Mouse (Mus musculus): ENCODE data around the gene Prtn3.

DNA sequence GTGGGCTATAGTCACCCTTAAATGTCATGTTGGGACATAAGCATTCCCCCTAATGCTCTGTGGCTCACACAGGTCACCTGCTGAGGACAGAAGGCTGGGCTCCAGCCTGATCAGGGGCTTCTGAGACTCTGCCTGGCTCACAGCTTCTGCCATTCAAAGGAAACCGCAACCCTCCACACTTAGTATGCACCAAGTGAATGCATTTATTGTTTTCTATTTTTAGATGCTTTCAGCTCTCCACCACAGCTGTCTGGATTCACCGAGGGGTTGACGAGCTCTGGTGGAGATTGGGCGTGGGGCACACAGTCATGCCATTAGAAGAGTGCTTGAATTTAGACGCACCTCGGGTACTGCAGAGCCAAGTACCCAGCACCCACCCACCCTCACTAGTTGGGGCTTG, 963 bp upstream of the Prtn3 start:
- no peak for TF ChIP-seq CTCF (IDR thresholded peaks at IDR 0.05)
- TF ChIP-seq EP300 (IDR thresholded peaks at IDR 0.05) = no peak
